Mouse (Mus musculus) heart, embryonic 15.5 days (tissue): Measurements from ENCODE around the gene Slc16a7. TPM values are rescaled to one million over a fixed set of nuclear protein-coding genes. Genes with fewer than 3 reads are reported as not detected.

Source experiments
- ATAC-seq: fragments of 200-750 bp; cut with Nextera tagmentation; replicated peaks from 2 replicates; pipeline ENCODE4 v1.8.0; 2017; ENCODE audit warnings: low read depth, moderate TSS enrichment; ENCODE audit not compliant: insufficient number of reproducible peaks, insufficient read depth, low FRiP score
- H3K27ac ChIP-seq: fragments of 300-500 bp; sonication (generic); 2 replicates; pipeline ENCODE4 v1.5.1; 2015; ENCODE audit warnings: mild to moderate bottlenecking, inconsistent platforms
- H3K27me3 ChIP-seq: fragments of 300-500 bp; sonication (generic); 2 replicates; pipeline ENCODE4 v1.6.1; 2015; ENCODE audit warnings: inconsistent platforms
- H3K36me3 ChIP-seq: fragments of 300-500 bp; sonication (generic); 2 replicates; pipeline ENCODE4 v1.6.1; 2015; ENCODE audit warnings: mild to moderate bottlenecking, inconsistent platforms
- H3K4me1 ChIP-seq: fragments of 300-500 bp; sonication (generic); replicated peaks from 2 replicates; pipeline ENCODE4 v1.6.1; 2015; ENCODE audit warnings: inconsistent platforms
- H3K4me2 ChIP-seq: fragments of 300-500 bp; sonication (generic); 2 replicates; pipeline ENCODE4 v1.6.1; 2015; ENCODE audit warnings: inconsistent platforms, mild to moderate bottlenecking, moderate library complexity
- H3K4me3 ChIP-seq: fragments of 300-500 bp; sonication (generic); 2 replicates; pipeline ENCODE4 v1.5.1; 2015; ENCODE audit warnings: mild to moderate bottlenecking, inconsistent platforms
- H3K9ac ChIP-seq: fragments of 300-500 bp; sonication (generic); 2 replicates; pipeline ENCODE4 v1.6.1; 2015; ENCODE audit warnings: mild to moderate bottlenecking, inconsistent platforms
- H3K9me3 ChIP-seq: fragments of 300-500 bp; sonication (generic); replicated peaks from 2 replicates; pipeline ENCODE4 v1.6.1; 2016; ENCODE audit warnings: inconsistent platforms
- WGBS: fragments of 180-500 bp; shearing (Covaris S2); methylation state at CpG from one replicate; pipeline ENCODE4 v1.1.7; 2015; ENCODE audit warnings: mixed read lengths; 5-methylcytosine and 5-hydroxymethylcytosine counted together
- polyA plus RNA-seq: library from polyadenylated mRNA; unstranded; fragments of >200 nt; fragmentation: Nextera tagmentation; extraction: Ambion mirVana; gene quantifications from 2 replicates; pipeline ENCODE4 v1.2.1, GENCODE M21; 2015

The Slc16a7 gene
- polyA plus RNA-seq, 1 experiment from 2014 or later, result 3.8 TPM

DNA sequence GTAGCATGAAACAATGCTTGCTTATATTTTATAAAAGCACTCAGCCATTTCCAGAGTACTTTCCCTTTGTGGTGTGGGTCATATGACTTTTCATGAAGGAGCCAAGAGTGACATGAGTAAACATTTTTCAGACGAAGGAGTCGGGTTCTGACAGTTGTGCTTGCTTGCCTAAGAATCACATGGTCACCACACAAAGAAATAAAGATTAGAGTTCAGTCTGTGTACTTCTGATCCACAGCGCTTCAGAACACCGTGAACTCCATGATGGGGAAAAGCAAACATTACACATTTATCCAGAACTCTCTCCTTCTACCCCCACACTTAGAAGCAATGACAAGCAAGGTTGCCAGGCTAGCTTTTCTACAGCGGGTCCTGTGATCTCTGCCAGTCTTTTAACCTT lies 119.0 kb downstream of the Slc16a7 start:
- Histone ChIP-seq H3K4me1 (peaks cover 17% of the 10 kb centered on the region), H3K9me3 (no peaks in the 10 kb centered on the region), H3K9ac (no peak overlapping the region), H3K36me3 (no peaks in the 10 kb centered on the region), H3K4me2 (no peak overlapping the region), H3K27ac (no peak overlapping the region), H3K4me3 (no peak overlapping the region), H3K27me3 (no peaks in the 10 kb centered on the region)
- WGBS, result 61% methylated on average over 5 of the region's 5 CpGs
- no peak for ATAC-seq

DNA sequence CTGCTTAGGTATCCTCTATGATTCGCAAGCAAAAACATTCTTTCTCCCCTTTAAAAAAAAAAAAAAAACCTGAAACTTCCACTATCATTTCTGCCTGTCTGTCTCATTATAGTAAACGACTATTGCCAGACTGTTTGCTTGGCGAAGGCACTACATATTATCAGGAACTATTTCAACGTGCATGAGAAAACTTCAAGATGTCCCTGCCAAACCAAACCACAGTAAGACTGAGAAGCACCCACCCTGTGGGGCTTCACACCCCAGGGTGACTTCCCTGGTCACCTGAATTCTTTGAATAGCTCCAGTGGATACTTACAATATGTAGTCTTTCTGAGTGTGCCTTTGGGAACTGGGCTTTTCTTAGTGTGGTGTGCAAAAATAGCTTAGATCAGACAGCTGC lies 122.9 kb downstream of the Slc16a7 start:
- Histone ChIP-seq H3K36me3 (no peaks in the 10 kb centered on the region), H3K27me3 (no peaks in the 10 kb centered on the region), H3K4me1 (peaks cover 19% of the 10 kb centered on the region), H3K4me2 (peak overlapping the region; percentile 40), H3K9ac (no peak overlapping the region), H3K4me3 (no peak overlapping the region), H3K9me3 (no peaks in the 10 kb centered on the region), H3K27ac (peak overlapping the region; percentile 26; the same call in 1 of the 2 replicates)
- 28% methylated on average over 4 of the region's 4 CpGs for WGBS
- 0 out of 2 replicates have a peak, but pooled peaks have one; percentile 3 for ATAC-seq

DNA sequence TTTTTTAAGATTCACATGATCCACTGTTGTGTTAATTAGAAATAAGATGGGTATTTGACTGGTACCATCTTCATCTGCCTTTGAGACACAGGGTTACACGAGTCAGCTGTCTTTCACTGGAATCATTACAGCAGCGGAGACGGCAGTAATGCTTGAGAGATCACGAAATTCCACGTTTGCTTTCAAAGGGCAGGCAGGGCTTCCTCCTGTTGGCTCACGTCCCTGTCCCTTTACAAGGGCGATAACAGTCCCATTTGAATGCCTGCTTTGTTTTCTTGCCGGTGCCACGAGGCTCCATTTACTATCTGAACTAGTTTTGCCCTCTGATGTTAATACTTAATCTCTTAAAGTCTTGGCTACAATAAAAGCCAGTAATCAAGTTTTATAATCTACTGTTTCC lies 123.4 kb downstream of the Slc16a7 start:
- no peak overlapping the region for H3K4me3 ChIP-seq

DNA sequence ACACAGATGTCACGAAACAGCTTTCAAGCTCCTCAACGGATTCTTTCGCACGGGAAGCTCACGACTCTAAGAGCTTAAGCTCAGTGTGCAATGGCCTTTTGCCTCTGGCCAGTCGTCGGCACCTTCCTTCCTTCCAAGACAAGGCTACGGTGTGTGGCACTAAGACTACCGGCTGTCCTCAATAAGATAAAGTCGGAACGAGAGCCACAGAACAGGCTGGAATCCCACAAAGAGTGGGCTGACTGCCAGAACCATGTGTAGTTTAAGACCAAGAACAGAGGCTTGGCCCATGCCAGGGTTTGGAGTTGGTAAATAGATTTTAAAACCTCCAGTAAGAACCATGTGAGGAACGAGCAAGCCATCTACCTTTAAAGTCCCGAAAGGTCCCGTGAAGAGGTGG lies 123.8 kb downstream of the Slc16a7 start:
- 45% methylated on average over 14 of the region's 14 CpGs for WGBS
- Histone ChIP-seq H3K27ac (peak overlapping the region; percentile 26), H3K9me3 (no peaks in the 10 kb centered on the region), H3K36me3 (no peaks in the 10 kb centered on the region), H3K4me2 (peak overlapping the region; percentile 40), H3K4me3 (no peak overlapping the region), H3K27me3 (no peaks in the 10 kb centered on the region), H3K9ac (no peak overlapping the region), H3K4me1 (peaks cover 19% of the 10 kb centered on the region)
- ATAC-seq, result no peak

More for the DNA sequence above, 123.4 kb downstream of the Slc16a7 start:
- Histone ChIP-seq H3K4me1 (peaks cover 19% of the 10 kb centered on the region), H3K9me3 (no peaks in the 10 kb centered on the region), H3K27ac (peak overlapping the region; percentile 26; the same call in 1 of the 2 replicates), H3K9ac (no peak overlapping the region), H3K4me2 (peak overlapping the region; percentile 40), H3K36me3 (no peaks in the 10 kb centered on the region), H3K27me3 (no peaks in the 10 kb centered on the region)
- peak; percentile 63 for ATAC-seq
- 14% methylated on average over 9 of the region's 9 CpGs for WGBS

DNA sequence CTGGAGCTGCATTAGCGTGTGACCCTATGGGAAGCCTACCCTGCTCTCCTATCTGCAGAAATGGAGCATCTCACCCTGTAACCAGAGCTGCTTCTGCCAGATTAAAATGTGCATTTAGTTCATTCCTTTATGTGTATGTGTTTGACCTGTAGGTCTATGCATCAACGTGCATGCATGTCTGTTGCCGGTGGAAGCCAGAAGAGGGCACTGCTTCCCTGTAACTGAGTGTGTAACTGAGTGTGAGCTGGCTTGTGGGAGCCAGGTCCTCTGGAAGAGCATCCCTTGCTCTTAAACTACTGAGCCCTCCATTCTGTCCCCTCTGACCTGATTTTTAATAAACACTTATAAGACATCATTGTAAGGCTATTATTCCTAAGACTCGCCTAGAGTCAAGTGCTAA lies 124.3 kb downstream of the Slc16a7 start:
- Histone ChIP-seq H3K4me1 (peaks cover 19% of the 10 kb centered on the region), H3K4me2 (no peak overlapping the region), H3K9me3 (no peaks in the 10 kb centered on the region), H3K36me3 (no peaks in the 10 kb centered on the region), H3K4me3 (no peak overlapping the region), H3K27ac (no peak overlapping the region), H3K27me3 (no peaks in the 10 kb centered on the region), H3K9ac (no peak overlapping the region)
- 48% methylated on average over 4 of the region's 4 CpGs for WGBS
- ATAC-seq, result peak; percentile 60; the same call in 1 of the 2 replicates

DNA sequence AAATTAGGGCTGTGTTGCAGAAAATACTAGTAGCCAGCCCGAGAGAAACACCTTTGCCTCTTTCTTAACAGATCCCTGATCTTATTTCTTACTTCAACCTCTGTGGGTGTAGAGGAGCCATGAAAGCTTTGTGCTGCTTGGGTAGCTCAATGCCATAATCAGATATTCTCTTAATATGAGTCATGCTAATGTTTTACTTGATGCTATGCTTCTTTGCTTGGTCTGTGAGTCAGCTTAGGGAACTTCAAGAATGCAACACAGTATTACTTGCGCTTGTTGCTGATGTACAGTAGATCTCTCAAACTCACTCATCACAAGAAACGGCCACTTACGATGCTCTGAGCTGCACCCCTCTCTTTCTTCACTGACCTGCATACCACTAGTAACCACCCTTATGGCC lies 133.4 kb downstream of the Slc16a7 start:
- no peak overlapping the region for H3K4me3 ChIP-seq
- no peak overlapping the region for H3K4me2 ChIP-seq
- H3K36me3 ChIP-seq, result no peaks in the 10 kb centered on the region
- no peaks in the 10 kb centered on the region for H3K9me3 ChIP-seq
- H3K27me3 ChIP-seq, result no peaks in the 10 kb centered on the region
- 87% methylated on average over 4 of the region's 4 CpGs for WGBS
- H3K4me1 ChIP-seq, result no peaks in the 10 kb centered on the region
- H3K27ac ChIP-seq, result no peak overlapping the region
- no peak for ATAC-seq
- H3K9ac ChIP-seq, result no peak overlapping the region

DNA sequence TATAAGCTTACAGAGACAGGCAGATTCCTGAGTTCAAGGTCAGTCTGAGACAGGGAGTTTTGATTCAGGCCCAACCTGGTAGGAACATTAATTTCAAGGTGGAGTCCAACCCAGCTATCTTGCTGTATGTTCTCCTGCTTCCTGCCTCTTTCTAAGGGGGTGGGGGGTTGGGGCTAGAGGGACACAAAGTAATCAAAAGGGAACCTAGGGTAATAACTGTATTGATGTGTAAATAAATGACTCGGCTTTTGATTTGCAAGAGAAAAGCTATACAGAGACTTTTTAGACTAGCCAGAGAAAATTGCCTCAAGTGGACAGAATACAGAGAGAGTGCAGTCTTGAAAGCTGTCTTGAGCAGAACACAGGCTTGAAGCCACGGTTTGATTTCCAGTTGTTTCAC lies 174.7 kb downstream of the Slc16a7 start:
- no peaks in the 10 kb centered on the region for H3K27me3 ChIP-seq
- H3K9me3 ChIP-seq, result no peaks in the 10 kb centered on the region
- H3K36me3 ChIP-seq, result no peaks in the 10 kb centered on the region
- no peak overlapping the region for H3K9ac ChIP-seq
- H3K4me1 ChIP-seq, result no peaks in the 10 kb centered on the region
- 66% methylated on average over 2 of the region's 2 CpGs for WGBS
- H3K27ac ChIP-seq, result no peak overlapping the region
- H3K4me3 ChIP-seq, result no peak overlapping the region
- ATAC-seq, result no peak
- no peak overlapping the region for H3K4me2 ChIP-seq

DNA sequence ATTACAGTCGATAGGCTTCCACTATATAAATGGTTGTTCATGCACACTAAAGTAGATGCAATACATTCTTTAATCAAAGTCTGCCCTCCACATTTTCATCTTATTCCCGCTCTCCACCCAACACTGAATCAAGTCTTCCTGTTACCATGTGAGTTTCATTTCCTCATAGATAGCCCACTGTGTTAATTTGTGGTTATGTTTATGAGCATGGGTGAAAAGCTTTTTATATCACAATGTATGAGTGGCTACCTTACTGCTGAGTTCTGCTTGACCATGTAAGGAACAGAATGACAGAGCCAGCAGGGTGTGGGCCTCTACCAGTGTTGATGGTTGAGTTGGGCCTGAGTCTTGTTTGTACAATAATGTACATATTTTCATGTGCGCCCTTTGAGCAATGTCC lies 175.5 kb downstream of the Slc16a7 start:
- H3K4me2 ChIP-seq, result no peak overlapping the region
- no peaks in the 10 kb centered on the region for H3K27me3 ChIP-seq
- no peaks in the 10 kb centered on the region for H3K9me3 ChIP-seq
- no peaks in the 10 kb centered on the region for H3K36me3 ChIP-seq
- no peaks in the 10 kb centered on the region for H3K4me1 ChIP-seq
- no peak for ATAC-seq
- H3K9ac ChIP-seq, result no peak overlapping the region
- no peak overlapping the region for H3K27ac ChIP-seq
- H3K4me3 ChIP-seq, result no peak overlapping the region
- WGBS, result 93% methylated on average over 3 of the region's 3 CpGs

DNA sequence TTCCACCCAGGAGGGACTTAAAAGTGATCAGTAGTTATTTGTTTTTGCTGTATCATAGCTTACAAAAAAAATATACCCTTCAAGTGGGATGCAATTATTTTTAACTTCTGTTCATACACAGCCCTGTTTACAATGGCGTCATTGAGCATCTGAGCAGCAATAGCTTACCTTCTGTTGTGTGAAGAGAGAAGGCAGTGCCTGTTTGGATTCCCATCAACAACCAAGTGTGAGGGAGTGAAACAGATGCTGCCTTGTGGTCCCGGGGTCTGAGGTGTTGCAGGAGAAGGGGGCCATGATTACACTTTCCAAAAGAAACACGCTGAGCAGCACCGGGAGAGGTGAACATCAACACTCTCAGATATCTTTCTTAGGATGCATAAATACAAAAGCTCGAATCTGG lies 201.7 kb downstream of the Slc16a7 start:
- Histone ChIP-seq H3K9ac (no peak overlapping the region), H3K4me2 (no peak overlapping the region), H3K4me1 (no peaks in the 10 kb centered on the region), H3K27me3 (no peaks in the 10 kb centered on the region), H3K9me3 (no peaks in the 10 kb centered on the region), H3K27ac (no peak overlapping the region), H3K4me3 (no peak overlapping the region), H3K36me3 (no peaks in the 10 kb centered on the region)
- 54% methylated on average over 5 of the region's 5 CpGs for WGBS
- ATAC-seq, result no peak

DNA sequence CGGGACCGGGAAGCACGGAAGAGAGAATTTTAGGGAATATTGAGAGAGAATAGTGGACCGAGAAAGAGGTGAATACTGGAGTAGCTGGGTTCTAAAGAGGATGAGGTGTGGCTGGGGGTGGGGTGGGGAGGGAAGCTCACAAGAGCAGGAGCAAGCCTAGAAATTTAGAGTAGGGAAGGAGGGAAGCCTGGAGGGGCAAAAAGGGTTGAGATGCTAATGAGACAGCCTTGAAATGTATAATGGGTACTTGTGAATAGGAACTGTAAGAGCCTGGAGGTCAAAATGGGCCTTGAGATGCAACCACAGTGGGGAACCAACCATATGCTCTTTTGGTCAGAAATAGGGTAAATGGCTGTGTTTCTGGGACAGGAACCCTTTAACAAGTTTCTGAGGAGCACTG lies 203.9 kb downstream of the Slc16a7 start:
- Histone ChIP-seq H3K36me3 (no peaks in the 10 kb centered on the region), H3K4me3 (no peak overlapping the region), H3K27ac (no peak overlapping the region), H3K9me3 (no peaks in the 10 kb centered on the region), H3K4me1 (no peaks in the 10 kb centered on the region), H3K27me3 (no peaks in the 10 kb centered on the region), H3K4me2 (no peak overlapping the region), H3K9ac (no peak overlapping the region)
- WGBS, result 92% methylated on average over 4 of the region's 4 CpGs
- ATAC-seq, result no peak

DNA sequence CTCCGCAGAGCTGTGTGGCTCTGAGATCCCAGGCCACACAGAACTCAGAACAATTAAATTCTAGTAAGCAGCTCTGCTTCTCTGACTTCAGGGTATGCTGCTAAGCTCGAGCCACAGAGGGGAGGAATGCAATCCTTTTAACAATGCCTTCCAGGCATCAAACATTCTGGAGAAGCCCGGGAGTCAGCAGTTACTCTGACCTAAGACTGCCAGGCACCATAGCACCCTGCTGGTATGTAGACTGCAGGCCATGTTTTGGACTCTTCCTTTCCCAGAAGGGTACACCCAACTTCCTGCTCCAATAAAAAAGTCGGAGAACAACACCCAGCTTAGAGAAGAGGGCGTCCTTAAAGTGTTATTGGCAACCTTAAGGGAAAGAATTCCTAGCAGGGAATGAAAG lies 205.1 kb downstream of the Slc16a7 start:
- no peaks in the 10 kb centered on the region for H3K36me3 ChIP-seq
- no peak overlapping the region for H3K4me3 ChIP-seq
- H3K9ac ChIP-seq, result no peak overlapping the region
- 49% methylated on average over 5 of the region's 5 CpGs for WGBS
- no peak overlapping the region for H3K27ac ChIP-seq
- H3K4me1 ChIP-seq, result no peaks in the 10 kb centered on the region
- ATAC-seq, result no peak
- H3K9me3 ChIP-seq, result no peaks in the 10 kb centered on the region
- no peak overlapping the region for H3K4me2 ChIP-seq
- no peaks in the 10 kb centered on the region for H3K27me3 ChIP-seq

DNA sequence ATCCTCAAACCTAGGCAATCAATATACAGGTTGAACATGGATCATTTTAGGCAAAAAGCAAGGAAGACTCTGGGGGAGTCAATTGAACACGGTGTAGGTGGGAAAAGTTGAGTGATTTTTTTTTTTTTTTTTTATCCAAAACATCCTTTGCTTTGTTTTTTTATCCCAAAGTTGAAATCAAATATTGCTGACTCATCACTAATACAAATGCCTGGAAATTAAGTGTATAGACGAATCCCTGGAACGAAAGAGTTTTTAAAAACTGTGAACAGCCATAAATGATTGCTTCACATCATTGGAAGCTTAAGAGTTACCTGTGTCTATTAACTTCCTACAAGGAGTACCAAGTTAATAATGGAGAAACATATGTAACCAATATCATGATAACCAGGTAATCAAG lies 206.7 kb downstream of the Slc16a7 start:
- H3K27ac ChIP-seq, result no peak overlapping the region
- 81% methylated on average over 3 of the region's 3 CpGs for WGBS
- H3K27me3 ChIP-seq, result no peaks in the 10 kb centered on the region
- no peaks in the 10 kb centered on the region for H3K9me3 ChIP-seq
- ATAC-seq, result no peak
- H3K36me3 ChIP-seq, result no peaks in the 10 kb centered on the region
- H3K9ac ChIP-seq, result no peak overlapping the region
- no peak overlapping the region for H3K4me3 ChIP-seq
- no peaks in the 10 kb centered on the region for H3K4me1 ChIP-seq
- no peak overlapping the region for H3K4me2 ChIP-seq
